Mouse (Mus musculus) limb, embryonic 11.5 days (tissue): ENCODE data around the gene Zdhhc12. TPM values are rescaled to one million over a fixed set of nuclear protein-coding genes. Genes with fewer than 3 reads are reported as not detected.
A peak's percentile ranks its signal among the peaks of the same experiment; 100 is the strongest.
"Not testable (repeated sequence)": the region's sequence is repeated elsewhere in the genome, so short reads cannot be mapped to it uniquely, and the experiment has no call there.

Experiments used
- ATAC-seq: fragments of 200-750 bp; cut with Nextera tagmentation; 2 replicates; pipeline ENCODE4 v1.8.0; 2017; ENCODE audit warnings: low read depth; ENCODE audit not compliant: insufficient number of reproducible peaks, low FRiP score, low TSS enrichment
- DNase-seq: peaks from one replicate; pipeline ENCODE4 v3.0.0-alpha.2; 2015; ENCODE audit warnings: low spot score
- H3K27ac ChIP-seq: fragments of 300-500 bp; sonication (generic); replicated peaks from 2 replicates; pipeline ENCODE4 v1.5.1; 2014; ENCODE audit warnings: low read depth, mild to moderate bottlenecking, low read length
- H3K27me3 ChIP-seq: fragments of 300-500 bp; sonication (generic); 2 replicates; pipeline ENCODE4 v1.6.1; 2014; ENCODE audit warnings: mild to moderate bottlenecking, low read length, mixed read lengths; ENCODE audit not compliant: control insufficient read depth, insufficient read depth
- H3K36me3 ChIP-seq: fragments of 300-500 bp; sonication (generic); 2 replicates; pipeline ENCODE4 v1.6.1; 2014; ENCODE audit warnings: mild to moderate bottlenecking, low read length, moderate library complexity, mixed read lengths; ENCODE audit not compliant: control insufficient read depth, insufficient read depth
- H3K4me1 ChIP-seq: fragments of 300-500 bp; sonication (generic); 2 replicates; pipeline ENCODE4 v1.6.1; 2014; ENCODE audit warnings: low read length, mixed read lengths; ENCODE audit not compliant: control insufficient read depth, insufficient read depth
- H3K4me2 ChIP-seq: fragments of 300-500 bp; sonication (generic); 2 replicates; pipeline ENCODE4 v1.6.1; 2014; ENCODE audit warnings: low read depth, mild to moderate bottlenecking, moderate library complexity; ENCODE audit not compliant: severe bottlenecking
- H3K4me3 ChIP-seq: fragments of 300-500 bp; sonication (generic); 2 replicates; pipeline ENCODE4 v1.5.1; 2014; ENCODE audit warnings: low read depth, low read length
- H3K9ac ChIP-seq: fragments of 300-500 bp; sonication (generic); 2 replicates; pipeline ENCODE4 v1.6.1; 2014; ENCODE audit warnings: mild to moderate bottlenecking, low read length
- H3K9me3 ChIP-seq: fragments of 300-500 bp; sonication (generic); 2 replicates; pipeline ENCODE4 v1.6.1; 2016; ENCODE audit warnings: low read length; ENCODE audit not compliant: control insufficient read depth
- WGBS: fragments of 180-500 bp; shearing (Covaris S2); extraction: QIAGEN DNeasy Blood & Tissue Kit; methylation state at CpG from one replicate; pipeline ENCODE4 v1.1.7; 2014; 5-methylcytosine and 5-hydroxymethylcytosine counted together
- polyA plus RNA-seq: library from polyadenylated mRNA; unstranded; fragments of >200 nt; fragmentation: Nextera tagmentation; extraction: Ambion mirVana; gene quantifications from 2 replicates; pipeline ENCODE4 v1.2.1, GENCODE M21; 2014

Gene Zdhhc12
- polyA plus RNA-seq: 32.1 and 34.1 TPM in 2 replicates

GRCm38 (mm10) chr2:30093471-30094207, at the start of gene Zdhhc12:
Zdhhc12 (minus strand) TSS chr2:30093648.
- WGBS: under 1% methylated on average over 51 of the region's 51 CpGs
- H3K27me3 ChIP-seq: no peaks in the 10 kb centered on the region

GRCm38 (mm10) chr2:30140021-30140420, 46.6 kb upstream of the Zdhhc12 start:
- H3K36me3 ChIP-seq: peaks cover 25% of the 10 kb centered on the region
- H3K4me3 ChIP-seq, ATAC-seq, DNase-seq, H3K27ac ChIP-seq, H3K9me3 ChIP-seq, H3K9ac ChIP-seq, H3K4me1 ChIP-seq, H3K4me2 ChIP-seq, H3K27me3 ChIP-seq: not testable (repeated sequence)
- WGBS: 91% methylated on average over 4 of the region's 4 CpGs

More at GRCm38 (mm10) chr2:30093471-30094207, at the start of gene Zdhhc12:
- ATAC-seq (peak; percentile 91), DNase-seq (peak; percentile 95)
- Histone ChIP-seq H3K4me1 (0 out of 2 replicates have a peak, but pooled peaks cover 3% of the 10 kb centered on the region), H3K9ac (peak within 1 kb of the TSS; percentile 61), H3K4me2 (peak within 1 kb of the TSS; percentile 62), H3K9me3 (no peaks in the 10 kb centered on the region), H3K36me3 (peaks cover 6% of the 10 kb centered on the region; the same call in 1 of the 2 replicates), H3K4me3 (peak within 1 kb of the TSS; percentile 52), H3K27ac (no peak within 1 kb of the TSS)

DNA sequence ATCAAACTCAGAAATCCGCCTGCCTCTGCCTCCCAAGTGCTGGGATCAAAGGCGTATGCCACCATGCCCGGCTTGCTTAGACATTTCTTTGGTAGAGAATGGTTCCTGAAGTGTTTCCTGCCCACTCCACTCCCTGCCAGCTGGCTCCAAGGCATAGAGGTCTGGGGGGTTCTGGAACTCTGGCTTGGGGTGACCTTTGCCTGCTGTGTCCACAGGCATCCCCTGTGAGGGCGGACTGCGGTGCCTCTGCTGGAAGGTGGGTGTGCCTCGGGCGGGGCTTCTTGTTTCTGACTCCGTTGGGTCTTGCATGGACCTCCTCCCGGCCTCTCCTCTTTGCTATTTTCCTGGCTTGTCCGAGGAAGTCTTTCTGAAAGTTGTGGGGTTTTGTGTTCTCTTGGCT, 43.0 kb upstream of the Zdhhc12 start:
- no peaks in the 10 kb centered on the region for H3K9me3 ChIP-seq
- no peaks in the 10 kb centered on the region for H3K27me3 ChIP-seq
- no peak overlapping the region for H3K4me3 ChIP-seq
- H3K27ac ChIP-seq: no peak overlapping the region
- H3K4me2 ChIP-seq: no peak overlapping the region
- peaks cover 10% of the 10 kb centered on the region for H3K4me1 ChIP-seq
- H3K9ac ChIP-seq: no peak overlapping the region
- no peak for ATAC-seq
- 91% methylated on average over 10 of the region's 10 CpGs for WGBS
- peaks cover 9% of the 10 kb centered on the region for H3K36me3 ChIP-seq
- no peak for DNase-seq

- Histone ChIP-seq H3K27me3 (no peaks in the 10 kb centered on the region), H3K9me3 (no peaks in the 10 kb centered on the region), H3K4me3 (peak overlapping the region; percentile 80), H3K27ac (no peak overlapping the region), H3K36me3 (peaks cover 5% of the 10 kb centered on the region; the same call in 1 of the 2 replicates), H3K4me2 (peak overlapping the region; percentile 92; the same call in 1 of the 2 replicates), H3K4me1 (peaks cover 10% of the 10 kb centered on the region), H3K9ac (no peak overlapping the region; the same call in 1 of the 2 replicates)
- DNase-seq: no peak
- no peak for ATAC-seq
- 83% methylated on average over 10 of the region's 10 CpGs for WGBS
Measured at GRCm38 (mm10) chr2:30134928-30135620, 41.6 kb upstream of the Zdhhc12 start.

GRCm38 (mm10) chr2:30134378-30134711, 40.9 kb upstream of the Zdhhc12 start:
- ATAC-seq (no peak), DNase-seq (no peak)
- no peaks in the 10 kb centered on the region for H3K27me3 ChIP-seq
- H3K4me3 ChIP-seq: peak overlapping the region; percentile 80
- H3K27ac ChIP-seq: no peak overlapping the region
- H3K36me3 ChIP-seq: peaks cover 5% of the 10 kb centered on the region; the same call in 1 of the 2 replicates
- peak overlapping the region; percentile 82 for H3K9ac ChIP-seq
- H3K9me3 ChIP-seq: no peaks in the 10 kb centered on the region
- H3K4me1 ChIP-seq: peaks cover 10% of the 10 kb centered on the region
- peak overlapping the region; percentile 92 for H3K4me2 ChIP-seq
- WGBS: 38% methylated on average over 6 of the region's 6 CpGs

DNA sequence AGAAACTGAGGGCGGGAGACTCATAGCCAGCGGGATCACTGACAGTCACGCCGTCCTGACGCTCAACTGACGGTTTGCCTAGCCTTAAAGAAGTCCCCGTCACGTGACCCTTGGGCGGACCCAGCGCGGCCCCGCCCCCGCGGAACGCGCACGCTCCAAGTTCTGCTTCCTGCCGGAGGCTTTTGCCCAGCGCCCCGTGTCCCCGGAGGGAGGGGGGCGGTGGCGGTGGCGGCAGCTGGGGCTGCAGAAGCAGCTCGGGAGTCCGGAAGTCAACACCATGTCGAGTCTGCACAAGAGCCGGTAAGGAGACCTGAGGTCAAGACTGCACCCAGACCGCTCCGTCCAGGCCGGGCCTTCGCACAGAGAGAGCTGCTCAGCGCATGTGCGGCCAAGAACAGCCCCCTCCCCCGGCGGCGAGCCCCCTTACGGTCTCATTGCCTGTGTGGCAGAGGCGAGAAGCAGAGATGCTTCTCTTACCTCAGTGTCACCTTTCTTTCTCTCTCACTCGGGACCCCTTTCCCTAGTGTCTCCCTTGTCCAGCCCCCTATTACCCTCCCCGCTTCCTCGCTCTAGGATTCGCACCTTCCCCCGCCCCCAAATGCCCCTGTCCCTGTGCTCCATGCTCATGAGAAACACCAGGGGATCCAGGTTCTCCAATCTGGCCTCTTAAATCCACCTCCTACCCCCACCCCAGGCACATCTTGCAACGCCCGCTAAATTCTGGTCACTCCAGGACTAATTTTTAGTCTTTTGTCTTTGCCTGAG, 40.3 kb upstream of the Zdhhc12 start, which contains the start of gene Tbc1d13:
Gene Tbc1d13, plus strand, starts transcription at position 134 of the 765 bp plus-strand sequence.
- Histone ChIP-seq H3K9me3 (no peaks in the 10 kb centered on the region), H3K4me3 (peak within 1 kb of the TSS; percentile 80), H3K27ac (peak within 1 kb of the TSS; percentile 50; the same call in 1 of the 2 replicates), H3K4me2 (peak within 1 kb of the TSS; percentile 92), H3K27me3 (no peaks in the 10 kb centered on the region), H3K4me1 (peaks cover 10% of the 10 kb centered on the region), H3K36me3 (peaks cover 5% of the 10 kb centered on the region; the same call in 1 of the 2 replicates), H3K9ac (peak within 1 kb of the TSS; percentile 82)
- DNase-seq (peak; percentile 94), ATAC-seq (peak; percentile 87)
- WGBS: 0% methylated on average over 45 of the region's 46 CpGs

- Histone ChIP-seq H3K4me3 (peak overlapping the region; percentile 80), H3K4me2 (peak overlapping the region; percentile 92), H3K9me3 (no peaks in the 10 kb centered on the region), H3K27ac (peak overlapping the region; percentile 26; the same call in 1 of the 2 replicates), H3K36me3 (peaks cover 5% of the 10 kb centered on the region; the same call in 1 of the 2 replicates), H3K27me3 (no peaks in the 10 kb centered on the region), H3K4me1 (peaks cover 10% of the 10 kb centered on the region), H3K9ac (peak overlapping the region; percentile 17; the same call in 1 of the 2 replicates)
- ATAC-seq (no peak), DNase-seq (no peak)
- 31% methylated on average over 16 of the region's 16 CpGs for WGBS
Measured at GRCm38 (mm10) chr2:30132801-30133612, 39.6 kb upstream of the Zdhhc12 start.
